Mouse (Mus musculus): ENCODE results near the gene Trim26.

DNA sequence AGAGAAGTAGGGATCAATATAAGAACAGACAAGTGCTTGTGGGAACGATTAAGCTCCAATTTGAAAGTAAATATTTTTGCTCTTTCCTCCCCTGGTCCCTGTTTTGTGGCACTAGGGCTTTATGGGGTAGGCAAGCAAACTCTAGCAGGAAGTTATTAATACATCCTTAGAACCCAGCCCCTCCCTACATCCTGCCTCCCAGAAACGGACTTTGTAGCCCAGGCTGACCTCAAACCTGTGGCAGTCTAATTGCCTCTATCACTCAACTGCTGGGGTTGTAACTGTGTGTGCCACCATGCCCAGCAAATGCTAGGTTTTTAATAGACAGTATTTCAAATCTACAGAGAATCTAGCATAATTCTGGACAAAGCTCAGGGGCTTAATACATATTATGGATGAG, 24.7 kb downstream of the Trim26 start:
- TF ChIP-seq CTCF (IDR thresholded peaks at IDR 0.05) (no peak), POLR2A (IDR thresholded peaks at IDR 0.05; ENCODE audit: insufficient read depth, low read depth, low read length) (no peak)

All from heart, adult 2 months (tissue).